Mouse (Mus musculus) Muller cell, postnatal 12 days (primary cell): ENCODE measurements at regions not wholly inside any gene's neighbourhood (a gene's known extent, or its start where the extent isn't known, plus 50 kb on each side); places are given as distances from the start of the nearest gene placed in this dataset.
A peak's percentile ranks its signal among the peaks of the same experiment; 100 is the strongest.

Experiments used
- DNase-seq: peaks from one replicate; pipeline ENCODE4 v3.0.0-alpha.2; 2015; ENCODE audit errors: inconsistent ontology term

DNA sequence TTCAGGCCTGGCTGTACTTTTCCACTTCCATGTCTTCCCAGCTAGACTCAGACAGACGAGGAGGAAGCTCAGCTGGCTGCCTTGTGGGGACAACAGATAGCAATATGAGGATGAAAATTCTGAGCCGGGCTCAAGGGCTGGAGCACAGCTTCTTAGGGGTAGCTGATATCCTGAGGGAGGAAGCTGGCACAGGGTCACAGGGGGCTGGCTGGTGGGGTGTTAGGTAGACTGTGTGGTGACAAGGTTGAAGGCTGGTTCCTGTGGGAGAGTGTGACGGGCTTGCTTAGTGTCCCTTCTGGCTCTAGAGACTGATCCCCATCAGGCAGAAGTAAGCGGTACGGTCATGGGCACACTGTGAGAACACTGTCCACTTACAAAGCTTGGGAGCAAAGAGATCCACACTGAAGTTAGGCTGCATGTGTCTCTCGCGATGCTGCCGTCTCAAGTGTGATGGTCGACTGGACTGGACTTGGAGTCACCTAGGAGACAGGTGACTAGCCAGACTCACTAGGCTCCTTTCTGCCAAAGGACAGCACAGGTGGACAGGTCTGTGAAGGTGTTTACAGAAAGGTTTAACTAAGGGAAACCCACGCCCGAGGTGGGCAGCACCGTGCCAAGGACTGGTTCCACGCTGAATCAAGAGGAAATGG, 111.1 kb upstream of the S1pr3 start:
- DNase-seq, result no peak

DNA sequence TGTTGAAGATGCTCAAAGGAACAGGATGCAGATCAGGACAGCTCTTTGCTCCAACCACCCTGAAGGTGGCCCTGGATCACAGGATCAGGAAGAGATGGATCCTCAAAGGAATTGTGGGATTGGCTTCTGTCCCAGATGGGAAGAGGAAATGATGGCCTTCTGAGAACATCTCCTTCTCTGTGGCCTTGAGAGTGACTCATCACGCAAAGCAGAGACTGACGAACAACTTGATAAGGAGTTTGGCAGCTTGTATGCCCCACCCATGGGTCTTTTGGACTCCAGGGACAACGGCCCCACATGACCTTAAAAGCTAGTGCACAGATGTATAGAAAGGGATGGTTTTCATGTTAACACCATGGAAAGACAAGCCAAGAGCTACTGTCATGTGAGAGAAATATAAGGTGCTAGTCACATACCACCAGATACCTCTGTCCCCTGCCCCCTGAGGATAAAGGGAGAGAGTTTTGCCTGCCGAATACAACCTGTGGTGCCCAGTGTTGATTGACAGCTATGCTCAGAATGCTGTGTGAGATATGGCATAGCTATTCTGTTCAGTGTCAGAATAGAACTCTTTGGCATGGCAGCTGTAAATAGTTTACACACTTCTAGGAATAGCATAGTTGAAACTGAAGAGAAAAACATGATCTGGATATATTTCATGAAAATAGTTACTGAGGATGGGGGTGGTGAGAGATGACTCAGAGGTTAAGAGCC, 109.2 kb upstream of the S1pr3 start:
- no peak for DNase-seq

DNA sequence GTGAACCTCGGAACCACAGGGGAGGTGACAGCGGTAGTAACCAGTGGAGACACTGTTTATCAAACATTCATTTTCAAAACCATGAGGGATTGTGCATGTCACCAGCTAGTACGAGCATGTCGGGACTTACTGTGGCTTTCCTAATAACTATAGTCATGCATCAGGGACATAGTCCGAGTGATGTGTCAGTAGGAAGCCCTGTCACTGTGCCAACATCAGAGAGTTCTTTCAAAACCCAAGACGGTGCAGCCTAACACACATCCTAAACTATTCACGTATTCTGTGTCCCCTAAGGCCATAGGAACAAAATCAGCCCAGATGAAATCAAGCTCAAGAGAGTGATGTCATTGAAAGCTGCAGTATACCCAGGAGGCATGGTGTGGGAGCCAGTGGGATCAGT, 107.0 kb upstream of the S1pr3 start:
- DNase-seq, result no peak

DNA sequence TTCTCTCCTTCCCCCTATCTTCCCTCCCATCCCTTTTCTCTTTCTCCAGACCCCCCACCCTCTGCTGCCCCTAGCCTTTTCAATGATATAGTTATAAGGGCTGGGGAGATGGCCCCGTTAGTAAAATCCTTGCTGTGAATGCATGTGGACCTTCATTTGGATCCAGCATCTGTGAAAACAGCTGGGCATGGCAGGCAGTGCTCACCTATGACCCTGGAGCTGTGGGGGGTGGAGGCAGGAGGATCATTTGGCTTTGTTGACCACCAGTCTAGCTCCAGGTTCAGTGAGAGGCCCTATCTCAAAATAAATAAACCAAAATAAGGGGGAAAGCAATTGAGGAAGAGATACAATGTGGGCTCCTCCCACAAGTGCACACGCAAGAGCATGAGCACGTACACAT, 105.3 kb upstream of the S1pr3 start:
- DNase-seq, result no peak

DNA sequence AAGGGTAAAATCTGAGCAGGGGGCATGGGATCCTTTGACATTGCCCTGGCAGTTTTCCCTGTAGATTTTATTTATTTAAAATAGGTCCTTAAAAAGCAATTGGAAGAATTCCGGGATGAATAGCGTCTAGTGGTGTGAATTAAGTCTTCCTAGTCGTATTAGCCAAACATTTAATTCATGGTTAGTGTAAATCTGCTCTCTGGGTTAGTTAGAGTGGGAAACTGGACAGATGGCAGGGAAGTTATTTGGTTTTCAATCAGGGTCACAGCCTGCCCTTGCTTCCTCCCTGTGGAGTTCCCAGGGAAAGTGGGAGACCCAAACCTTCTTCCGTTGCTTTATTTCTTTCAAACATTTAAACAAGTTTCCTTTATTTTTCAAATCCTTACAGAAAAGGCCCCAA, 103.8 kb upstream of the S1pr3 start:
- no peak for DNase-seq

DNA sequence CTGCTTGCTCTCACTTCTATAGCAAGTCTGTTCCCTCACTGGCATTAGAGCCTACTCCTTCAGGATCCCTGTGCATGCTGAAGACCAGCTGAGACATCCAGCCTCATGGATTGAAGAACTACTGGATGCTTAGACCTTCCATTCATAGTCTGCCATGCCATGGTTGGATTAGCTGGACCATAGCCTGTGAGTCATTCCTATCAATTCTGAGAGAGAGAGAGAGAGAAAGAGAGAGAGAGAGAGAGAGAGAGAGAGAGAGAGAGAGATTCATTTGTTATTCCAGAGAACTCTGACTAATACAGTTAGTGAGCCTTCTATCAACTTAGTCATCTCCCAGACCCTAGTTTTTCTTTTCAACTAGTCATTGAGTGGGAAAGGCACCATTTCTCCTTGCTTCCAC, 99.0 kb upstream of the S1pr3 start:
- peak; percentile 71 for DNase-seq

DNA sequence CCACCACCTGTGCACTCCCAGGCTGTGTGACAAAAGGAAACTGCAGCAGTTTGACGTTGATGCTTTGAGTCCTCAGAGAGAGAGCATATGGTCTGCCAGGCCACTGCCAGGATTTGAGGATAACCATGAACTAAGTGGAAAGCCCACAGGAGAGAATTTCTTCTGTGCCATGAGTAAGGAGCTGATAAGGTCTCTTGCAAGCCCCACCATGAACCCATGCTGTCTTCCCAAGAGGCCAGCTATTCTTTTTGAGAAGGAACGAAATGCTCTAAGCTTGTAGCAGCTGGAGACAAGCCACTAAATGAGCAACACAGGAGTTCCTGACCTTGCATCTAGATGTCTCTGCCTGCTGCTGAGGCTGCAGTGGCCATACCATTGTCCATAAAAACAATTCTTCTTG, 98.4 kb upstream of the S1pr3 start:
- DNase-seq, result no peak

DNA sequence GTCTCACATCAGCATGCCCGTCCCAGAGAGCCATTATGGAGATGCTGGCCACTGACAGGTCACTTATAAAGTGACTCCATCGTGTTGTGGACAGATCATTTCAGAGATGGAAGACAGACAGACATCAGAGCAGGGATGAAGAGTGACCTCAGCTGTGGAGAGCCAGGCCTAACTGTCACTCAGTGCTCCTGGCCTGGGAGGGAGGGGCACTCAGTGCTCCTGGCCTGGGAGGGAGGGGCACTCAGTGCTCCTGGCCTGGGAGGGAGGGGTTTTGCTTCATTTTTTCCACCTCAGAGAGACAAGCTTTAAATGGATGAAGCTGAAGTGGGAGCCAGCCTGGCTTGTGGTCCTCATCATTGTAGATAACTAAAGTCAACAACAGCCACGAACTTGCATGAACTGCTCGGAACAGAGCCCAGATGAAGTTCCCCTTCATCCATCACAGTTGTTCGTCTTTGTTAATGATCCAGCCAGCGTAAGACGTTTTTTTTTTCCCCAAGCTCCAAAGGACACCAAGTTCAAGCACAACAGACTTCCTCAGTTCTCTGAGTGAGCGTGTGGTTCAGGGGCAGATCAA, 96.7 kb upstream of the S1pr3 start:
- DNase-seq, result no peak

DNA sequence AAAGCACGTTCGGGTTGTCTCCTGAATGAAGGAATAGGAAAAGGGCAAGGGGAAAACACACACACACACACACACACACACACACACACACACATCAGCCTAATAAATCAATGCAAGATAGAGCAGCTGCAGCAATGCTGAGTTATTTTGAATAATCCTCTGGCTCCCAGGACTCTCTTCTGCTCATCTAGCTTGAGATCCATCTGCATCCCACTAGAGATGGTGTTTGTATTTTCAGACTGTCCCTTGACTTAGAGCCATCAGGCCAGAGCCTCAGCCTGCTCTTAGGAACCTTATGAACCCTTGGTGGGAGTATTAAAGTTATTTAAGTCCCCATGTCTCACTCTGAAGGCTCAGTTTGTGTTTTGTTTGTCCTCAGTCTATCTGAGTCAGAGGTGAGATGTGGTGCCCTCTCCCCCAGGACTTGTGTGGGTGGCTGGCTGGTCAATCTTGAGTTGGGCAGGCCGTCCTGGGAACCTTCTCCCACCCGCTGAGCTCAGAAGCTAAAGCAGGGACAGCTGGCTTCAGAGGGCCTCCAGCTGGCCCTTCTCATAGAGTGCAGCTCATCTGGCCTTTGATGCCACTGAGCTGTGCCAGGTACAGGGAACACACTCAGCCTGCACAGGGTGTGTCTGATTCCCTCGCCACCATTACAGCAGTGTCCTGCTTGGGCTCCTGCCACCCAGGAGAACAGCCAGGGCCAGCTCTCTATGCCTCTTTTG, 95.1 kb upstream of the S1pr3 start:
- peak; percentile 84 for DNase-seq

DNA sequence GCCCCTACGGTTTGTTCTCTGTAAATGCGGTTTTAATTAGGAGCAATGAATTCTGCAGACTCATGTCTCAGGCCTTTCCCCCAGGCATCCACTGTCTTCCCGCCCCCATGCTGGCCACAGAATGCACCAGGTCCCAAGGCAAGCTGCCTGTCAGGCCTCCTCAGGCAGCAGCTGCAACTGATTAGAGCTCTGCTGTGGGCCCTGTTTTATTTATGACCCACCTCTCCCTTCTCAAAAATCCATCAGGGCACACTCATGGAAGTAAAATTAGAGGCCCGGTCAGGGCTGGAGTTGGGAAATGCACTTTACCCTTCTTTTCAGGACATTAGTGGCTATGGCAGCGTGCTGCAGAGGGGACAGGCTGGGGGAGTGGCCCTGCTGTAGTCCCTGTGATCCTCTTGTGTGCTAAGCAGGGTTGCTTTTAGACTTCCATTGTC, 93.9 kb upstream of the S1pr3 start:
- DNase-seq, result peak; percentile 97

DNA sequence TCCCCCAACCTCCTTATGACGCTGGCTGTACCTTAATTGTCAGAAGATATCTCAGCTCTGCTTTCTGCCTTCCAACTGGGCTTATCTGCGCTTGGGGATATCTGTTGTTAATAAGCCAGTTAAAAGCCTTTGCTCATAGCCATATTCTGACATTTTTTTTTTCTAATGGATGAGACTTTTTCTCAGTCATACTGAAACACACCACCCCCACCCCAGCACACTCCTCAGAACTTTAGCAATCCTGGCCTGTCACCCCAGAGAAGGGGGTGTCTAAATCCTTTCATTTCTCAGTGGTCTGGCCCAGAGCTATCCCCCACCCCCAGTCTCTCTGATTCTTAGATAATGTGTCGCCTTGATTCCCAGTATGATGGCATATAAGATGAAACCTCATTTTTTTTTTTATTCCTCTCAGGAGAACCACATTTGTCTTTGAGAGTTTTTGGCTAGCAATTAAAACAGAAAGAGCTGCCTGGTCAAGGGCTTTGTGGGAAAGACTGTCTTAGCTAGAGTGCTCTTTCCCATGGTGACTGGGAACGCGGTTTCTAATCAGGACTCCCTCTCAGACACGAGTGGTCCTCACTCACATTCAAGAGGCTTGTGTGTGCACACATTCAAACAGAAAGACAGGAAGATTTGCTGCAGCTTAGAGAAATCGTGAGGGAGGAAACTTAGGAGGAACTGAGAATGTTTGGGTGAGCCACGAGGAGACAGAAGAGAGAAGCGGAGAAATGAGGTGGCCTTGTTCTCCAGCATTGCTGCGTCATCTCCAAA, 93.2 kb upstream of the S1pr3 start:
- no peak for DNase-seq

DNA sequence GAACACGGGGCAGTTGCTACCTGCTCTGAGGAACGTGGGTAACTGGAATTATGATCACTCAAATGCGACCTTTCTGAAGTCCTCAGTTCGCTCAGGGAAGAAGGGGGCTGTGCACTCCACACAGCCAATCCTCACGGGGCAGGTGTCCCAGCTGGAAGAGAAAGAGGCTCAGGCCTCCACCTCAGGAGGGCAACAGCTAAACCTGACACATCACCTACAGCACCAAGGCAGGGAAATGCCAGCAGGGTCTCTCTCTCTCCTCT, 92.7 kb upstream of the S1pr3 start:
- DNase-seq, result no peak

DNA sequence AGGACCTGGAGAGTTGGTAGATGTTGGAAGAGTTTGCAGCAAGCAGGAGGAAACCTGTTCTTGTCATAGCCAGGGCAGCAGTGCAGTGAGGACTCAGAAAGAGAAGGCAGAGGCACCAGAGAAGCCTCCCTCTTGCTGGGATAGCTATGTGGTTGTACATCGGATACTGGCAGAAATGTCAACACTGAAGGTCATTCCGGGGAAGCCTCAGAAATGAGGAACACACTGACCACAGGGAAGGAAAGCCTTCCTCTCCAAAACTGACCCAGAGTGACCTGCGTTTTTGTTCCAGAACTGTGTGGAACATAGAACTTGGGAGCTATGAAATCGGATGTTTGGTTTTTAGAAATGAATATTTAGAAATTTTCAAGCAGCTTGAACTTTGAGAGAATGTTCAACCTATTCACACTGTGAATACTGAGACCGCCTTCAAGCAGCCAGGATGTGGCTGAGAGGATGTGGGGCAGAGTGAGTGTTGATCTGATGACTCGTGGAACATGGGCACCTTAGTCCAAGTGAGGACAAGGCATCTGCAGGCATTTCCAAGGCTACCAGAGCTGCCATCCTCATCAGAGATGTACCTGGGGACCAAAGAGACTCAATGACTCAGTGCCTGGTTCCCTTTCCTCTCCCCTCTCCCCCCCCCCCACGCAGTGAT, 85.3 kb upstream of the S1pr3 start:
- DNase-seq, result no peak

DNA sequence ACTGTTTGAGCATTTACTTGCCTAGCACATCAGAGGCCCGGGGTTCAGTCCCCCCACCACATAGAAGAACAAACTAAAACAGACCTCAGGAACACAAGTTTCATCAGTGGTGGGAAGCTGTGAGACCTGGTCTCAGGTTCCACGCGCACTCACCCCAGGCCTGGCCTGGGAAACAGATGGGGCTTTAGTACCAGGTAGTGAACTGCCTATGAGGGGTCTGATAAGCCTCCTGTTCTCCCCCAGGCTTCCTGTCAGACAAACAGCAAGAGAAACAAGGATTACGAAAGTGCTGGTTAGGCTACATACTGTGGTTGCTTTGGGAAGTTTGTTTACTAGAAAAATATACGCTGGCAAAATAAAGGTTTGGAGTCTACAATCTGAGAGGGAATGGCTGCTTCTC, 83.7 kb upstream of the S1pr3 start:
- no peak for DNase-seq

DNA sequence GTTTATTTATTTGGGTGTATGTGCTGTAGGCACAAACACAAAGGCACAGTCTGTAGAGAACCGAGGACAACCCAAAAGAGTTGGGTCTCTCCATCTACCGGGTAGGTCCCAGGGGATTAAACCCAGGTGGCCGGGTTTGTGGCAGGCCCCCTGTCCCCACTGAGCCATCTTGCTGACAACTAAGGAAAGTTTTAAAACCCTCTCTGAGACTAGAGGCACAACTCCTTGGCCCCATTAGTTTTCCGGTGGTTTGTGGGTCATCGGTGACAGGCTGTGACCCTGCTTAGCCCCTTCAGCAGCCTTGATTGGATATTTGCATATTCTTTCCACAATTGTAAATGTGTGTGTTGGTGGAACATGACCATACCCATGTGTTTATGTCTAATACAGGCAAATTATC, 83.1 kb upstream of the S1pr3 start:
- no peak for DNase-seq

DNA sequence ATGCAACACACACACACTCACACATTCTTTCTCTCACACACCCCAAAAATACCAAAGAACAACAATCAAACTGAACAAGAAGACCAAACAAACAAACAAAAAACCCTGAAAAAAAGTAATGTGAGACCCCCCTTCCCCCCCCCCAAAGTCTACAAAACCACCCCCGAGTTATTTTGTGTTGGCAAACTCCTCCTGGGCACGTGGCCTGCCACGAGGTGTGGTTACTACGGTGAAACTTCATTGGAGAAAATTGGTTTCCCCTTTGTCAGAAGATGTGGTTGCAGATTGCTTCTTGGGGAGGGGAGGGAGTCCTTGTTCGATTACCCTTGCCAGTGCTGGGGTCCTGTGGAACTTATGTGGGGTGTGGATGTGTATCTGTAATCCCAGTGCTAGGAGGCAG, 82.3 kb upstream of the S1pr3 start:
- DNase-seq, result no peak

DNA sequence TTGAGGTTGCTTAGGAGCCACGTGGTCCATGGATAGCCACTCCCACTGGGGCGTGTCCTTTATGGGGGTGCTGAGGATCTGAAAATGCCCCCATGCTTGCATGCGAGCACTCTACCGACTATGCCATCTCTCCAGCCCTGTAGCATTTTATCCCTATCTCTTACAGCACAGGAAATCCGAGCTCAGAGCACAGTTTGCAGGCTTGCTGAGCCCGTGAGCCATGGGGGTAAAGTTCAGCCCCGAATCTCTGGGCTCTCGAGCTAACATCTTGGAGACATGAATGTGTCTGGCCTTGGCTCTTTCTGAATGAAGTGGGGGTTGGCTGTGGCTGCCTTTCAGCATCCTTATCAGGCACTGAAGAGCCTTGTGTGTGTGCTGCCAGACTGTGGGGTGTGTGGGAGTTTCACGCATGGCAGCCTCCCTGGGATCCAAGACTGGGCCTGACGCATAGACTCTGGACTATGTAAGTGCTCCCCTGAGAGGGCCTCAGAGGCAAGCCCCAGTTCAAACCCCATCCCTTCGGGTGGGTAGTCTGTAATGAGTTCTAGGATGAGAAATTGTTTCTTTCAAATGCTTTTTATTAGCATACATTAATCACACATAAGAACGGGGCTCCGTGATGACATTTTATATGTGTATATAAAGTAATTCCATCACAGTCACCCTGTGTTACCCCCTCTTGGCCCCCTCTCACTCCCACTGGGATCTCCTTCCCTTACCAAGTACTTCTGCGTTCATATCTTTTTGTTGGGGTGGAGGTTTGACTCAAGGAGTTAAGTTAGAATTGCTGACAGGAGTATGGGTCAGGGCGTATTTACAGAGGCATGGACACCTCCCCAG, 80.1 kb upstream of the S1pr3 start:
- peak; percentile 81 for DNase-seq

DNA sequence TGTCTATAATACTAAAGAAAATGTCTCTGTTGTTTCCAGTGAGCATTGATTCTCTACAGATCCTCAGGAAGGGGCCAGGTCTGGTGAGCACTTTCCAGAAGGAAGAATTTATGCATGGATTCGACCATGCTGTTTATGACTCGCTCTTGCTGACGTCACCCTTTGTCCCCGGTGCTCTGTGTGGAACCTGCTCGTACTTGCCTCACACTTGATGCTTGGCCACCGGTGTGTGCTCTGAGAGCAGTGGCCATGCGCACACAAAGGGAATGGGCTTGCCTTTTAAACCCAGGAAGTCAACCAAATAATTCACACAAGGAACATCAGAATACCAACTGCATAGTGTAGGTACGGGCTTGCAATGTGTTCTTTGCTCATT, 79.5 kb upstream of the S1pr3 start:
- DNase-seq, result no peak

DNA sequence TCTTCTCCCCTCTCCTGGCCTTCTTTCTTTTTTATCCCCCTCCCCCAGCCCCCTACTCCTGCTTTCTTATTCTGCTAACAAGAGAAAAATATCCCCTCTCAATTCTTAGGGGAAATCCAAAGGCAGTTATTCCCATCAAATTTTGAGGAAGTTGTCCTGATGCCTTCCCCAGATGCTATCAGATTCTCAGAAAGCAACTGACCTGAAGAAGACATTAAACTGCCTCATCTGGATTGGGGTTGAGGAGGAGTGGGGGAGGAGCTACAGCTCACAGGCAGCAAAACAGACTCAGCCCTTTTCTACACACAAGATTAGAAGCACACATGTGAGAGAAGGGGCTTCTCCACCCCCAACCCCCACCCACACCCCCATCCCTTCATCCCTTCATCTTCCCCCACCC, 78.7 kb upstream of the S1pr3 start:
- no peak for DNase-seq

DNA sequence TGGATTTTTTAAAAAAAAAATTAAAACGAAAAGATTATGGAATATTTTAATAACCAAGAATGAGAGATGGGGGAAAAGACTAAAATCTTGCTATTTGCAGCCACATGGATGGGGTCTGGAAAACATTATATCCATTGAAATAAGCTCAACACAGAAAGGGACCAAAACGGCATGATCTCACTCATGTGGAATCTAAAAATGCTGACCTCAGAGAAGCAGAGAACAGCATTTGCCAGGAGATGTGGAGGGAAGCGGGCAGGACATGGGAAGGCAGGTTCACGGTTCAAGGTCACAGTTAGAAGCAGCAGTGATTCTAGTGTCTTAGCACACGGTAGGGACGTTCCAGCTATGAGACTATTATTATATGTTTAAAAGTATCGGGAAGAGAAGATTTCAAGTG, 76.2 kb upstream of the S1pr3 start:
- no peak for DNase-seq

DNA sequence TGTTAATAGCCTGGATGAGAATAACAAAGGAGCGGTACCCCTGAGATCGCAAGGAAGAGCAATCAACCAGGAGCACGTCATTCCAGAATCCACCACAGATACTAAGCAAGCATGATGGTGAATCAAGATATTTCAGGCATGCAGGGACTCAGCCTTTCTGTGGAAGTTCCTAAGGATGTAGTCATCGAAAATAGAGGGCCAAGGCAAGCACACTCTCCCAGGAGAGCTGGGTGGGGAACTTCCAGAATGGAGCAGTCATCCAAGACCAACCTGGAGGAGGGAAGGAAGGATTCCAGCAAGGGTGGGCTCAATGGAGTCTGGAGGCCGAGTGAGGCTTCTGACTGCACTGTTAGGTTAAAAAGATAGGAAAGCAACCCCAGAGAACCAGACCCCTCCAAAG, 75.0 kb upstream of the S1pr3 start:
- DNase-seq, result no peak
